Mouse (Mus musculus): ENCODE measurements around the gene Dab1. TPM values are rescaled to one million over a fixed set of nuclear protein-coding genes. Genes with fewer than 3 reads are reported as not detected.
A peak's percentile ranks its signal among the peaks of the same experiment; 100 is the strongest.

Gene Dab1
- polyA plus RNA-seq, 1 experiment, result 35.8 TPM

- WGBS, result 61% methylated on average over 4 of the region's 4 CpGs
- H3K4me3 ChIP-seq (replicated peaks; ENCODE audit: insufficient read depth, low read depth, low read length), result no peak overlapping the region
- no peak overlapping the region for H3K27ac ChIP-seq (ENCODE audit: insufficient read depth, low read length)
- TF ChIP-seq POLR2A (IDR thresholded peaks at IDR 0.05; ENCODE audit: borderline replicate concordance, insufficient read depth, low read length) (no peak), CTCF (IDR thresholded peaks at IDR 0.05; ENCODE audit: borderline replicate concordance, insufficient read depth, low read depth, low read length) (no peak)
- no peaks in the 10 kb centered on the region for H3K4me1 ChIP-seq (ENCODE audit: control insufficient read depth, insufficient read depth, low read length)
- DNase-seq, result peak in 1 of 2 experiments; percentile 21
- peaks cover 1% of the 10 kb centered on the region; the same call in 1 of the 2 replicates for H3K27me3 ChIP-seq (ENCODE audit: control insufficient read depth, insufficient read depth, low read length)
Observed at GRCm38 (mm10) chr4:103775712-103776111, 156.6 kb downstream of the Dab1 start.

DNA sequence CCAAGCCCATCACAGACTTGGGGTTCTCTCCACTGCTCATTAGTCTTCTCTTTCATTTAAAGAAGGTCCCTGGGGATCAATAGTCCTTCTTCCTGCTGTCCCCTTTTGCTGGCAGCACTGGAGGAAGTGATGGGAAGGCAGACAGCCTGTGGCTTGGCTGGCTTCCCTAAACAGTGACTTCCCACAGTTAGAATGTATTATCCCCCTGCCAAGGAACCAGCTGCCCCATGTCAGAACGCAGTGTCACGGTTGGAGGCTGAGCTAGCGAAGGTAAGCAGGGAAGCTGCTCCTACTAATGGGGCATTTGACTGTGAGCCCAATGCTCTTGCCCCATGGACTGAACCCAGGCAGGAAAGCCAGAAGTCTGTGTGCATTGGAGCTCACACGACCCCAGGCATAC is 162.2 kb downstream of the Dab1 start:
- TF ChIP-seq CTCF (IDR thresholded peaks at IDR 0.05; ENCODE audit: borderline replicate concordance, insufficient read depth, low read depth, low read length) (no peak), POLR2A (IDR thresholded peaks at IDR 0.05; ENCODE audit: borderline replicate concordance, insufficient read depth, low read length) (no peak)
- Histone ChIP-seq H3K27ac (ENCODE audit: insufficient read depth, low read length) (no peak overlapping the region), H3K4me1 (ENCODE audit: control insufficient read depth, insufficient read depth, low read length) (peaks cover 10% of the 10 kb centered on the region), H3K4me3 (replicated peaks; ENCODE audit: insufficient read depth, low read depth, low read length) (no peak overlapping the region), H3K27me3 (ENCODE audit: control insufficient read depth, insufficient read depth, low read length) (0 out of 2 replicates have a peak, but pooled peaks cover 1% of the 10 kb centered on the region)
- WGBS, result 3% methylated on average over 4 of the region's 4 CpGs
- DNase-seq, result peak; percentile 54 to 79

- Histone ChIP-seq H3K4me3 (replicated peaks; ENCODE audit: insufficient read depth, low read depth, low read length) (no peak overlapping the region), H3K27ac (ENCODE audit: insufficient read depth, low read length) (no peak overlapping the region), H3K27me3 (ENCODE audit: control insufficient read depth, insufficient read depth, low read length) (no peaks in the 10 kb centered on the region; the same call in 1 of the 2 replicates), H3K4me1 (ENCODE audit: control insufficient read depth, insufficient read depth, low read length) (peaks cover 10% of the 10 kb centered on the region)
- TF ChIP-seq POLR2A (IDR thresholded peaks at IDR 0.05; ENCODE audit: borderline replicate concordance, insufficient read depth, low read length) (no peak), CTCF (IDR thresholded peaks at IDR 0.05; ENCODE audit: borderline replicate concordance, insufficient read depth, low read depth, low read length) (no peak)
- 70% methylated on average over 7 of the region's 7 CpGs for WGBS
- DNase-seq, result no peak
Observed at GRCm38 (mm10) chr4:103783561-103784247, 164.5 kb downstream of the Dab1 start.

DNA sequence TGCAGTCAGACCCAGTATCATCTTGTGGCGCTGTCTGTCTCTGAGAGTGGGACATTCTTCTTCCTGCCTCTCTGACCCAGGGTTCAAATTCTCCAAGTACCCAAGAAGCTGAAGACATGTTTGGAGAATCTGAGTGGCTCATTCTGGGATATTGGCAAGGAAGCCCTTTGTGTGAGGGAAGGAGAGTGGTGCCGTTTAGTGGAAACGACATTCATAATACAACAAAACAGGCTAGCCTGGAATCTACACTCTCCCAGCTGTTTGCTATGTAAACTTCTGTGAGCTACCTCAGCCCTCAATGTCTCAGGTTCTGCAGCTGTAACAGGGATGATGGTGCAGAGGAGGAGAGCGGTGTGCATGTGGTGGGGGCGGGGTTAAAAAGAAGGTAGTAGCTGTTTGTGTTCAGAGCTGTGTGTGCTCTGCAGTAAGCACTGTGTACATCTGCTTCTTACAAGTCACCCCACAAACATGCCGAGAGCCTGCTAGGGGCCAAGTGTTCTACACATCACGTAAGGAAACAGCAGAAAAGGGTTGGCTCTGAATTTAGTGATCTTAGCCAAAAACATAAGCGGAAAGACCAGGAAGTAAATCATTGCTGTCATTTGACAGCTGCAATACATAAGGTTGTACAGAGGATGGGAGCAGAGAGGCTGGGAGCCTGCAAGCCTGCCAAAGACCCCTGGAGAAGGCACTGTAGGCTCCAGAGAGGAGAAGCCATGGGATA is 174.6 kb downstream of the Dab1 start:
- DNase-seq, result no peak
- TF ChIP-seq POLR2A (IDR thresholded peaks at IDR 0.05; ENCODE audit: borderline replicate concordance, insufficient read depth, low read length) (no peak), CTCF (IDR thresholded peaks at IDR 0.05; ENCODE audit: borderline replicate concordance, insufficient read depth, low read depth, low read length) (no peak)
- H3K27me3 ChIP-seq (ENCODE audit: control insufficient read depth, insufficient read depth, low read length), result no peaks in the 10 kb centered on the region; the same call in 1 of the 2 replicates
- no peak overlapping the region for H3K27ac ChIP-seq (ENCODE audit: insufficient read depth, low read length)
- WGBS, result 42% methylated on average over 8 of the region's 8 CpGs
- no peak overlapping the region for H3K4me3 ChIP-seq (replicated peaks; ENCODE audit: insufficient read depth, low read depth, low read length)
- H3K4me1 ChIP-seq (ENCODE audit: control insufficient read depth, insufficient read depth, low read length), result no peaks in the 10 kb centered on the region

DNA sequence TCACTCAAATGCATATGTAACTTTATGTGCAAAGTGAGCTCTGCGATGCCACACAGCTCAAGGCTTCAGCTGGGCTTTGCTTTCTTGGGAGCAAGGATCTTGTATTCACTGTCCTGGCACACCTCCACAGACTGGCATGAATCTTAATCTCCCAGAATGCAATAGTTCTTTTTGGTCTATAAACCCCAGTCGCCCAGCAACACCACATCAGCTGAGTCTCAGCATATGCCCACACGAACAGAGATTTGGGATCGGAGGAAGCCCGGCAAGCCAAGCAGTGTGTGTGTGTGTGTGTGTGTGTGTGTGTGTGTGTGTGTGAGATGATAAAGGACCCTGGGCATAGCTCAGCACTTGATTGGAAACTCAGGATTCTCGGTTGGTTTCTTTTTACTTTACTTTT is 177.3 kb downstream of the Dab1 start:
- Histone ChIP-seq H3K4me3 (replicated peaks; ENCODE audit: insufficient read depth, low read depth, low read length) (no peak overlapping the region), H3K4me1 (ENCODE audit: control insufficient read depth, insufficient read depth, low read length) (no peaks in the 10 kb centered on the region), H3K27me3 (ENCODE audit: control insufficient read depth, insufficient read depth, low read length) (no peaks in the 10 kb centered on the region; the same call in 1 of the 2 replicates), H3K27ac (ENCODE audit: insufficient read depth, low read length) (no peak overlapping the region)
- DNase-seq, result no peak
- no peak for TF ChIP-seq CTCF (IDR thresholded peaks at IDR 0.05; ENCODE audit: borderline replicate concordance, insufficient read depth, low read depth, low read length)
- TF ChIP-seq POLR2A (IDR thresholded peaks at IDR 0.05; ENCODE audit: borderline replicate concordance, insufficient read depth, low read length), result no peak
- 17% methylated on average over 6 of the region's 6 CpGs for WGBS

DNA sequence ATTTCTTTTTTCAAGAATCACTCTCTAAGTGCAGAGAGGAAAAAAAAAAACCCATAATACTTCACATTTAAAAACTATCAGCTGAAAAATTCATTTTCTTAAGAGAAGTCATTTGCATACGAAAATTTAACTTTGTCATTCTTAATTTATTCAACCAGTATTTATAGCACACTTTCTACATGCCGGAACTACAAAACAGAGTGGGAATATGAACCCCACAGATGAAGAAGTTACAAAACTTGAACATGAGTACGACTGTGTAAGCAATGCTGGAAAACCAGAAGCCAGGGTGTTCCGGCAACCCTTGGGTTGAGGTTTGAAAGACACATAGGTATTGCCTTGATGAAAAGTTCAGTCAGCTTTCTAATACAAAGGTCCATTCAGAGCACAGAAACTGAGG is 183.3 kb downstream of the Dab1 start:
- no peak overlapping the region for H3K27ac ChIP-seq (ENCODE audit: insufficient read depth, low read length)
- no peak for TF ChIP-seq CTCF (IDR thresholded peaks at IDR 0.05; ENCODE audit: borderline replicate concordance, insufficient read depth, low read depth, low read length)
- TF ChIP-seq POLR2A (IDR thresholded peaks at IDR 0.05; ENCODE audit: borderline replicate concordance, insufficient read depth, low read length), result no peak
- H3K27me3 ChIP-seq (ENCODE audit: control insufficient read depth, insufficient read depth, low read length), result no peaks in the 10 kb centered on the region; the same call in 1 of the 2 replicates
- H3K4me1 ChIP-seq (ENCODE audit: control insufficient read depth, insufficient read depth, low read length), result no peaks in the 10 kb centered on the region
- WGBS, result 93% methylated on average over 4 of the region's 4 CpGs
- DNase-seq, result no peak
- no peak overlapping the region for H3K4me3 ChIP-seq (replicated peaks; ENCODE audit: insufficient read depth, low read depth, low read length)

DNA sequence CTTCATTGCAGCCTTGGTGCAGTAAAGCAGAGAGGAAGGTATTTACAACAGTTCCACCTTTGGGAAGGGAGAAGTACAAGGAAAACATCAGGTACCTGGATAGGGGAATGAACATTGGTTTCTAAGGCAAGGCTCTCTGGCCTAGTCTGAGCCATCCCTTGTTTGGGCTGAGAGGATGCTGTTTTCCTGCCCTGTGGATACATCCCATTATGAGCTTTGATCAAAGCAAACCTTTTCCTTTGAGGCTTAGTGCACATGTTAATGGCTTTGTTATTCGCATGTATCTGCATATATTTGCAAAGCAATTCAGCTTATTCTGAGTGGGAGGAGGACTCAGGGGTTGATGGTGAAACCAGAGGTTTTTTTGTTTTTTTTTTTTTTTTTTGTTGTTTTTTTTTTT is 185.3 kb downstream of the Dab1 start:
- H3K27me3 ChIP-seq (ENCODE audit: control insufficient read depth, insufficient read depth, low read length), result no peaks in the 10 kb centered on the region; the same call in 1 of the 2 replicates
- no peak overlapping the region for H3K27ac ChIP-seq (ENCODE audit: insufficient read depth, low read length)
- DNase-seq, result no peak
- no peaks in the 10 kb centered on the region for H3K4me1 ChIP-seq (ENCODE audit: control insufficient read depth, insufficient read depth, low read length)
- H3K4me3 ChIP-seq (replicated peaks; ENCODE audit: insufficient read depth, low read depth, low read length), result no peak overlapping the region
- WGBS, result 90% methylated on average over 1 of the region's 1 CpGs
- TF ChIP-seq POLR2A (IDR thresholded peaks at IDR 0.05; ENCODE audit: borderline replicate concordance, insufficient read depth, low read length), result no peak
- TF ChIP-seq CTCF (IDR thresholded peaks at IDR 0.05; ENCODE audit: borderline replicate concordance, insufficient read depth, low read depth, low read length), result no peak
